9 mouse cellular contexts compared by ENCODE assay signal in the genomic region with DNA sequence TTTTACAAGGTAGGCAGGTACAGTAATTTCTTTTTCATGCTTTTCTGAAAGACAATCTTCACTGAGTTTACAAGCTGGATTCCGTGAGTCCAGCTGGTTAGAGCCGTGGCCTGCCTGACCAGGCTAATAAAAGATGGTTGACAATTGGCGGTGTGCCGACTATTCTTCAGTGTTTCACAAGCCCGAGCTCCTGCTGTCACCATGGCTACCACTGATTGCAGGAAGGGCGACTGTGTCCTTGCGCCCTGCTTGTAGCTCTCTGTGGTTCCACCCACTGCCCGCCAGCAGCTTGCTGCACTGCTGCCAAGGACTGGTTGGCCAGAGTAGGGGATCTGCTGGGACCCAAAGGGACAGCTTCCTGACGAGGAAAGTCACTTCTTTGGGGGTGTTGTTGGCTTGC. TPM values are rescaled to one million over a fixed set of nuclear protein-coding genes. Genes with fewer than 3 reads are reported as not detected.
DNase-seq lines count a peak whose midpoint lies in the region; ATAC-seq and TF ChIP-seq lines count a peak whose summit lies in the region.
"Had no signal": no experiment of that assay in that cellular context is flagged by ENCODE, and none has a peak within 500 bp of the region (broad histone marks: within the 10 kb centered on the region; RNA-seq: fewer than 3 reads in every experiment).

No protein-coding gene starts in this region.

- TF ChIP-seq CTCF in liver, adult 2 months (IDR thresholded peaks at IDR 0.05; ENCODE audit: low read depth, low read length), result no peak

- H3K9me3 ChIP-seq in liver, embryonic 11.5 days (ENCODE audit: control insufficient read depth, low read length), result no peaks in the 10 kb centered on the region
- H3K9me3 ChIP-seq in forebrain, embryonic 15.5 days, result no peaks in the 10 kb centered on the region
- no peaks in the 10 kb centered on the region for H3K9me3 ChIP-seq in heart, embryonic 16.5 days (replicated peaks; ENCODE audit: control insufficient read depth, low read length)
- no peaks in the 10 kb centered on the region for H3K9me3 ChIP-seq in liver, embryonic 16.5 days (replicated peaks; ENCODE audit: control insufficient read depth, low read length)

- no peak overlapping the region for H3K4me3 ChIP-seq in liver, adult 2 months (ENCODE audit: insufficient read depth, low read depth, low read length)
- H3K4me3 ChIP-seq in liver, embryonic 11.5 days (ENCODE audit: low read depth, low read length), result no peak overlapping the region
- no peak overlapping the region for H3K4me3 ChIP-seq in forebrain, embryonic 15.5 days
- no peak overlapping the region for H3K4me3 ChIP-seq in heart, embryonic 16.5 days (ENCODE audit: low read length)
- H3K4me3 ChIP-seq in liver, embryonic 16.5 days (ENCODE audit: low read depth, low read length), result no peak overlapping the region

- peak overlapping the region; percentile 55 for H3K27ac ChIP-seq in liver, adult 2 months (replicated peaks; ENCODE audit: insufficient read depth, low read depth, low read length)
- no peak overlapping the region for H3K27ac ChIP-seq in liver, embryonic 11.5 days (ENCODE audit: low read depth, low read length)
- H3K27ac ChIP-seq in forebrain, embryonic 15.5 days (replicated peaks), result peak overlapping the region; percentile 80
- H3K27ac ChIP-seq in heart, embryonic 16.5 days (ENCODE audit: low read length), result peak overlapping the region; percentile 93
- H3K27ac ChIP-seq in liver, embryonic 16.5 days (ENCODE audit: low read length), result peak overlapping the region; percentile 45; the same call in 1 of the 2 replicates

- H3K4me2 ChIP-seq in liver, embryonic 11.5 days, result no peak overlapping the region
- H3K4me2 ChIP-seq in forebrain, embryonic 15.5 days (replicated peaks), result 0 out of 2 replicates have a peak overlapping the region, but pooled peaks have one; percentile 12
- peak overlapping the region; percentile 42 for H3K4me2 ChIP-seq in heart, embryonic 16.5 days (ENCODE audit: low read depth, low read length)
- H3K4me2 ChIP-seq in liver, embryonic 16.5 days (ENCODE audit: low read depth, low read length), result no peak overlapping the region

- no peak overlapping the region for H3K9ac ChIP-seq in liver, adult 2 months (ENCODE audit: low read depth, low read length)
- no peak overlapping the region for H3K9ac ChIP-seq in liver, embryonic 11.5 days (ENCODE audit: low read depth, low read length)
- H3K9ac ChIP-seq in forebrain, embryonic 15.5 days (replicated peaks), result no peak overlapping the region
- peak overlapping the region; percentile 51 for H3K9ac ChIP-seq in heart, embryonic 16.5 days (ENCODE audit: low read length)
- no peak overlapping the region for H3K9ac ChIP-seq in liver, embryonic 16.5 days (ENCODE audit: low read depth, low read length)

- DNase-seq in liver, adult 2 months (ENCODE audit: extremely low read depth, low read depth, low spot score), result peak; percentile 94
- no peak for DNase-seq in liver, embryonic 11.5 days (ENCODE audit: low spot score)
- peak; percentile 94 for DNase-seq in kidney, postnatal 10 days
- DNase-seq in ovary, adult 18-20 months (ENCODE audit: low spot score), result peak; percentile 92

- H3K79me2 ChIP-seq in liver, adult 2 months (ENCODE audit: control insufficient read depth, insufficient read depth, low read length), result no peaks in the 10 kb centered on the region

- no peaks in the 10 kb centered on the region for H3K36me3 ChIP-seq in liver, adult 2 months (ENCODE audit: control insufficient read depth, insufficient read depth, low read length)
- H3K36me3 ChIP-seq in liver, embryonic 11.5 days (ENCODE audit: control insufficient read depth, insufficient read depth, low read length), result peaks cover 20% of the 10 kb centered on the region
- no peaks in the 10 kb centered on the region for H3K36me3 ChIP-seq in forebrain, embryonic 15.5 days
- H3K36me3 ChIP-seq in heart, embryonic 16.5 days (ENCODE audit: control insufficient read depth, insufficient read depth), result 0 out of 2 replicates have a peak, but pooled peaks cover 2% of the 10 kb centered on the region
- H3K36me3 ChIP-seq in liver, embryonic 16.5 days (ENCODE audit: control insufficient read depth, insufficient read depth), result no peaks in the 10 kb centered on the region

- no peak for TF ChIP-seq POLR2A in liver, adult 2 months (IDR thresholded peaks at IDR 0.05; ENCODE audit: extremely low read depth, insufficient read depth, low read length)

- no peak for ATAC-seq in liver, embryonic 11.5 days (replicated peaks; ENCODE audit: low FRiP score)
- peak; percentile 80 for ATAC-seq in forebrain, embryonic 15.5 days (replicated peaks)
- ATAC-seq in heart, embryonic 16.5 days (replicated peaks; ENCODE audit: extremely low read depth, insufficient read depth, low FRiP score), result peak; percentile 91
- ATAC-seq in liver, embryonic 16.5 days (ENCODE audit: low read depth), result peak; percentile 75
- ATAC-seq in megakaryocyte, adult 5-6 weeks (ENCODE audit: poor library complexity, severe bottlenecking), result no peak

- no peaks in the 10 kb centered on the region for H3K27me3 ChIP-seq in liver, adult 2 months (ENCODE audit: control insufficient read depth, insufficient read depth, low read length)
- no peaks in the 10 kb centered on the region for H3K27me3 ChIP-seq in liver, embryonic 11.5 days (replicated peaks; ENCODE audit: control insufficient read depth, insufficient read depth, low read length)
- no peaks in the 10 kb centered on the region for H3K27me3 ChIP-seq in forebrain, embryonic 15.5 days
- no peaks in the 10 kb centered on the region for H3K27me3 ChIP-seq in heart, embryonic 16.5 days (ENCODE audit: control insufficient read depth, insufficient read depth, low read length)
- no peaks in the 10 kb centered on the region for H3K27me3 ChIP-seq in liver, embryonic 16.5 days (ENCODE audit: control insufficient read depth, insufficient read depth, low read depth, low read length)
- H3K27me3 ChIP-seq: CH12.LX had no signal

- 13% methylated on average over 9 of the region's 9 CpGs for WGBS in liver, adult 2 months
- WGBS in liver, embryonic 11.5 days, result 65% methylated on average over 9 of the region's 9 CpGs
- 7% methylated on average over 9 of the region's 9 CpGs for WGBS in forebrain, embryonic 15.5 days
- 28% methylated on average over 9 of the region's 9 CpGs for WGBS in heart, embryonic 16.5 days
- WGBS in liver, embryonic 16.5 days (ENCODE audit: insufficient replicate concordance), result 63% methylated on average over 9 of the region's 9 CpGs

- peaks cover 11% of the 10 kb centered on the region for H3K4me1 ChIP-seq in liver, adult 2 months (ENCODE audit: control insufficient read depth, insufficient read depth, low read length)
- peaks cover 12% of the 10 kb centered on the region for H3K4me1 ChIP-seq in liver, embryonic 11.5 days (replicated peaks; ENCODE audit: control insufficient read depth, insufficient read depth, low read length)
- H3K4me1 ChIP-seq in forebrain, embryonic 15.5 days, result peaks cover 23% of the 10 kb centered on the region
- H3K4me1 ChIP-seq in heart, embryonic 16.5 days (ENCODE audit: control insufficient read depth, insufficient read depth, low read length), result peaks cover 41% of the 10 kb centered on the region
- H3K4me1 ChIP-seq in liver, embryonic 16.5 days (ENCODE audit: control insufficient read depth, low read depth, low read length), result peaks cover 9% of the 10 kb centered on the region

RNA-seq across cellular contexts. Expression of gene Acacb, which starts 7.2 kb away (rescaled TPM):
- 26.8 and 39.4 TPM in 2 replicates for total RNA-seq in liver, adult 2 months (2014; rRNA removed)
- polyA plus RNA-seq in liver, adult 2 months (2012; rRNA removed), result 27.9 and 45.8 TPM in 2 replicates
- polyA plus RNA-seq in liver, embryonic 11.5 days (2014; fragmentation: Nextera tagmentation; extraction: Ambion mirVana), result 0.86 and 1.2 TPM in 2 replicates
- 1.6 and 3.0 TPM in 2 replicates for polyA plus RNA-seq in forebrain, embryonic 15.5 days (2015; fragmentation: Nextera tagmentation; extraction: Ambion mirVana)
- 12.0 and 13.9 TPM in 2 replicates for polyA plus RNA-seq in heart, embryonic 16.5 days (2015; fragmentation: Nextera tagmentation; extraction: Ambion mirVana)
- polyA plus RNA-seq in liver, embryonic 16.5 days (2015; fragmentation: Nextera tagmentation; extraction: Ambion mirVana), result 0.35 and 0.65 TPM in 2 replicates
- 0.02 and 0.05 TPM in 2 replicates for total RNA-seq in megakaryocyte, adult 5-6 weeks (2015)
- 0.07 TPM in 1 of 2 replicates, not detected in the other for total RNA-seq in megakaryocyte, adult 5-6 weeks (2017)

RNA-seq across cellular contexts. Expression of gene Ung, which starts 9.0 kb away (rescaled TPM):
- 2.4 and 4.6 TPM in 2 replicates for total RNA-seq in liver, adult 2 months (2014; rRNA removed)
- 5.0 and 5.3 TPM in 2 replicates for polyA plus RNA-seq in liver, adult 2 months (2012; rRNA removed)
- 41.8 and 47.1 TPM in 2 replicates for polyA plus RNA-seq in liver, embryonic 11.5 days (2014; fragmentation: Nextera tagmentation; extraction: Ambion mirVana)
- 22.7 and 25.8 TPM in 2 replicates for polyA plus RNA-seq in forebrain, embryonic 15.5 days (2015; fragmentation: Nextera tagmentation; extraction: Ambion mirVana)
- polyA plus RNA-seq in heart, embryonic 16.5 days (2015; fragmentation: Nextera tagmentation; extraction: Ambion mirVana), result 42.7 and 43.0 TPM in 2 replicates
- polyA plus RNA-seq in liver, embryonic 16.5 days (2015; fragmentation: Nextera tagmentation; extraction: Ambion mirVana), result 13.7 and 15.2 TPM in 2 replicates
- 3.0 and 3.1 TPM in 2 replicates for total RNA-seq in megakaryocyte, adult 5-6 weeks (2015)
- 6.1 and 9.7 TPM in 2 replicates for total RNA-seq in megakaryocyte, adult 5-6 weeks (2017)

RNA-seq across cellular contexts. Expression of gene Alkbh2, which starts 11.2 kb away (rescaled TPM):
- 3.1 and 5.1 TPM in 2 replicates for total RNA-seq in liver, adult 2 months (2014; rRNA removed)
- 7.0 and 10.1 TPM in 2 replicates for polyA plus RNA-seq in liver, adult 2 months (2012; rRNA removed)
- polyA plus RNA-seq in liver, embryonic 11.5 days (2014; fragmentation: Nextera tagmentation; extraction: Ambion mirVana), result 13.1 and 13.4 TPM in 2 replicates
- polyA plus RNA-seq in forebrain, embryonic 15.5 days (2015; fragmentation: Nextera tagmentation; extraction: Ambion mirVana), result 6.2 and 7.3 TPM in 2 replicates
- polyA plus RNA-seq in heart, embryonic 16.5 days (2015; fragmentation: Nextera tagmentation; extraction: Ambion mirVana), result 7.3 and 8.0 TPM in 2 replicates
- polyA plus RNA-seq in liver, embryonic 16.5 days (2015; fragmentation: Nextera tagmentation; extraction: Ambion mirVana), result 2.5 and 3.4 TPM in 2 replicates
- 3.0 and 3.2 TPM in 2 replicates for total RNA-seq in megakaryocyte, adult 5-6 weeks (2015)
- total RNA-seq in megakaryocyte, adult 5-6 weeks (2017), result 1.4 and 1.6 TPM in 2 replicates

RNA-seq across cellular contexts. Expression of gene Svop, which starts 47.8 kb away (rescaled TPM):
- 0.07 TPM in 1 of 2 replicates, not detected in the other for total RNA-seq in liver, adult 2 months (2014; rRNA removed)
- polyA plus RNA-seq in liver, adult 2 months (2012; rRNA removed), result not detected in 2 replicates
- polyA plus RNA-seq in liver, embryonic 11.5 days (2014; fragmentation: Nextera tagmentation; extraction: Ambion mirVana), result not detected in 2 replicates
- polyA plus RNA-seq in forebrain, embryonic 15.5 days (2015; fragmentation: Nextera tagmentation; extraction: Ambion mirVana), result 81.8 and 87.2 TPM in 2 replicates
- polyA plus RNA-seq in heart, embryonic 16.5 days (2015; fragmentation: Nextera tagmentation; extraction: Ambion mirVana), result 0.14 and 0.27 TPM in 2 replicates
- 0.05 TPM in 1 of 2 replicates, not detected in the other for polyA plus RNA-seq in liver, embryonic 16.5 days (2015; fragmentation: Nextera tagmentation; extraction: Ambion mirVana)
- total RNA-seq in megakaryocyte, adult 5-6 weeks (2015), result not detected in 2 replicates
- total RNA-seq in megakaryocyte, adult 5-6 weeks (2017), result not detected in 2 replicates

Comparison
In these comparisons a context has a peak if more than half of its experiments do, and no peak if none do; other contexts are left out.
1. ATAC-seq: peak in forebrain, embryonic 15.5 days (single experiment), heart, embryonic 16.5 days (single experiment) and liver, embryonic 16.5 days (single experiment); none in liver, embryonic 11.5 days (single experiment) and megakaryocyte, adult 5-6 weeks (single experiment).
2. H3K4me2 ChIP-seq: peak in forebrain, embryonic 15.5 days (single experiment) and heart, embryonic 16.5 days (single experiment); none in liver, embryonic 11.5 days (single experiment) and liver, embryonic 16.5 days (single experiment).